Mouse (Mus musculus): ENCODE data around the gene Iqcb1. TPM values are rescaled to one million over a fixed set of nuclear protein-coding genes. Genes with fewer than 3 reads are reported as not detected.

The Iqcb1 gene
- polyA plus RNA-seq, 1 experiment from 2014 or later: 85.8 TPM

GRCm38 (mm10) chr16:36884881-36885280, 56.7 kb downstream of the Iqcb1 start:
- DNase-seq (ENCODE audit: low spot score): peak; percentile 57
- H3K36me3 ChIP-seq (ENCODE audit: control insufficient read depth, insufficient read depth, low read length): peaks cover 4% of the 10 kb centered on the region; the same call in 1 of the 2 replicates
- H3K4me1 ChIP-seq (ENCODE audit: control insufficient read depth, insufficient read depth, low read length): no peaks in the 10 kb centered on the region
- no peaks in the 10 kb centered on the region for H3K27me3 ChIP-seq (ENCODE audit: control insufficient read depth, insufficient read depth, low read length)
- 84% methylated on average over 4 of the region's 4 CpGs for WGBS
- H3K9ac ChIP-seq (ENCODE audit: low read length): no peak overlapping the region
- no peaks in the 10 kb centered on the region for H3K9me3 ChIP-seq (ENCODE audit: control insufficient read depth, low read length)
- no peak overlapping the region for H3K4me2 ChIP-seq (ENCODE audit: low read depth, severe bottlenecking)
- H3K4me3 ChIP-seq (ENCODE audit: low read depth, low read length): no peak overlapping the region
- no peak for ATAC-seq (ENCODE audit: insufficient number of reproducible peaks, low FRiP score, low TSS enrichment, low read depth)
- no peak overlapping the region for H3K27ac ChIP-seq (replicated peaks; ENCODE audit: low read depth, low read length)

- H3K9me3 ChIP-seq (ENCODE audit: control insufficient read depth, low read length): no peaks in the 10 kb centered on the region
- DNase-seq (ENCODE audit: low spot score): no peak
- peaks cover 5% of the 10 kb centered on the region; the same call in 1 of the 2 replicates for H3K36me3 ChIP-seq (ENCODE audit: control insufficient read depth, insufficient read depth, low read length)
These were observed 57.7 kb downstream of the Iqcb1 start for GRCm38 (mm10) chr16:36885912-36886311.

GRCm38 (mm10) chr16:36887546-36887945, 59.4 kb downstream of the Iqcb1 start:
- H3K4me1 ChIP-seq (ENCODE audit: control insufficient read depth, insufficient read depth, low read length): no peaks in the 10 kb centered on the region
- DNase-seq (ENCODE audit: low spot score): no peak
- H3K4me3 ChIP-seq (ENCODE audit: low read depth, low read length): no peak overlapping the region
- H3K9ac ChIP-seq (ENCODE audit: low read length): no peak overlapping the region
- H3K36me3 ChIP-seq (ENCODE audit: control insufficient read depth, insufficient read depth, low read length): peaks cover 5% of the 10 kb centered on the region; the same call in 1 of the 2 replicates
- no peaks in the 10 kb centered on the region for H3K27me3 ChIP-seq (ENCODE audit: control insufficient read depth, insufficient read depth, low read length)
- H3K4me2 ChIP-seq (ENCODE audit: low read depth, severe bottlenecking): no peak overlapping the region
- WGBS: 85% methylated on average over 5 of the region's 5 CpGs
- no peak for ATAC-seq (ENCODE audit: insufficient number of reproducible peaks, low FRiP score, low TSS enrichment, low read depth)
- H3K27ac ChIP-seq (replicated peaks; ENCODE audit: low read depth, low read length): no peak overlapping the region
- H3K9me3 ChIP-seq (ENCODE audit: control insufficient read depth, low read length): no peaks in the 10 kb centered on the region

More at GRCm38 (mm10) chr16:36885912-36886311, 57.7 kb downstream of the Iqcb1 start:
- H3K9ac ChIP-seq (ENCODE audit: low read length): no peak overlapping the region
- no peak overlapping the region for H3K27ac ChIP-seq (replicated peaks; ENCODE audit: low read depth, low read length)
- no peak for ATAC-seq (ENCODE audit: insufficient number of reproducible peaks, low FRiP score, low TSS enrichment, low read depth)
- H3K27me3 ChIP-seq (ENCODE audit: control insufficient read depth, insufficient read depth, low read length): no peaks in the 10 kb centered on the region
- H3K4me3 ChIP-seq (ENCODE audit: low read depth, low read length): no peak overlapping the region
- whole genome bisulfite sequencing: 98% methylated on average over 11 of the region's 11 CpGs
- no peaks in the 10 kb centered on the region for H3K4me1 ChIP-seq (ENCODE audit: control insufficient read depth, insufficient read depth, low read length)
- H3K4me2 ChIP-seq (ENCODE audit: low read depth, severe bottlenecking): no peak overlapping the region

GRCm38 (mm10) chr16:36890559-36890958, 62.4 kb downstream of the Iqcb1 start:
- no peak overlapping the region for H3K4me2 ChIP-seq (ENCODE audit: low read depth, severe bottlenecking)
- DNase-seq (ENCODE audit: low spot score): no peak
- WGBS: 92% methylated on average over 3 of the region's 3 CpGs
- H3K27ac ChIP-seq (replicated peaks; ENCODE audit: low read depth, low read length): no peak overlapping the region
- no peak for ATAC-seq (ENCODE audit: insufficient number of reproducible peaks, low FRiP score, low TSS enrichment, low read depth)
- no peak overlapping the region for H3K9ac ChIP-seq (ENCODE audit: low read length)
- H3K27me3 ChIP-seq (ENCODE audit: control insufficient read depth, insufficient read depth, low read length): no peaks in the 10 kb centered on the region
- H3K36me3 ChIP-seq (ENCODE audit: control insufficient read depth, insufficient read depth, low read length): peaks cover 7% of the 10 kb centered on the region; the same call in 1 of the 2 replicates
- H3K9me3 ChIP-seq (ENCODE audit: control insufficient read depth, low read length): no peaks in the 10 kb centered on the region
- no peak overlapping the region for H3K4me3 ChIP-seq (ENCODE audit: low read depth, low read length)
- H3K4me1 ChIP-seq (ENCODE audit: control insufficient read depth, insufficient read depth, low read length): no peaks in the 10 kb centered on the region

DNA sequence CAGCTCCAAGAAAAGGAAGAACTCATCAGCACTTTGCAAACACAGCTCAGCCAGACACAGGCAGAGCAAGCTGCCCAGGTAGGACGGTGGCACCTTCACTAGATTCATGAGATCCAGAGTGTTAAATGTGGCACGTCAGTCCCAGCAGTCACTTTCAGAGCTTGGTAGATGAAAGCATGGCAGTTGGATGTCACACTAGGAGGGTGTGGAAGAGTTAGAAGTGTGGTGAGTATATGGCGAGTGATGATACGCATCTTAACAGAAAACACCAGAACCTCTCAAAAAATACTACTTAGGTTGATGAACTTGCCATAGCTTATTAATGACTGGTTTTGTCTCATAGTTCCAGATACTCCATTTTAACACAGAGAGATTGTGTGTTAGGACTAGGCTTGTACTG, 63.2 kb downstream of the Iqcb1 start:
- DNase-seq (ENCODE audit: low spot score): no peak
- no peak overlapping the region for H3K4me3 ChIP-seq (ENCODE audit: low read depth, low read length)
- H3K4me1 ChIP-seq (ENCODE audit: control insufficient read depth, insufficient read depth, low read length): no peaks in the 10 kb centered on the region
- no peaks in the 10 kb centered on the region for H3K9me3 ChIP-seq (ENCODE audit: control insufficient read depth, low read length)
- H3K36me3 ChIP-seq (ENCODE audit: control insufficient read depth, insufficient read depth, low read length): peaks cover 7% of the 10 kb centered on the region; the same call in 1 of the 2 replicates
- ATAC-seq (ENCODE audit: insufficient number of reproducible peaks, low FRiP score, low TSS enrichment, low read depth): no peak
- H3K4me2 ChIP-seq (ENCODE audit: low read depth, severe bottlenecking): no peak overlapping the region
- no peaks in the 10 kb centered on the region for H3K27me3 ChIP-seq (ENCODE audit: control insufficient read depth, insufficient read depth, low read length)
- 83% methylated on average over 4 of the region's 4 CpGs for WGBS
- H3K9ac ChIP-seq (ENCODE audit: low read length): no peak overlapping the region
- H3K27ac ChIP-seq (replicated peaks; ENCODE audit: low read depth, low read length): no peak overlapping the region

GRCm38 (mm10) chr16:36893317-36893716, 65.1 kb downstream of the Iqcb1 start:
- no peaks in the 10 kb centered on the region for H3K4me1 ChIP-seq (ENCODE audit: control insufficient read depth, insufficient read depth, low read length)
- no peak overlapping the region for H3K9ac ChIP-seq (ENCODE audit: low read length)
- no peak overlapping the region for H3K4me2 ChIP-seq (ENCODE audit: low read depth, severe bottlenecking)
- H3K27me3 ChIP-seq (ENCODE audit: control insufficient read depth, insufficient read depth, low read length): no peaks in the 10 kb centered on the region
- no peak overlapping the region for H3K4me3 ChIP-seq (ENCODE audit: low read depth, low read length)
- H3K27ac ChIP-seq (replicated peaks; ENCODE audit: low read depth, low read length): no peak overlapping the region
- no peaks in the 10 kb centered on the region for H3K9me3 ChIP-seq (ENCODE audit: control insufficient read depth, low read length)
- H3K36me3 ChIP-seq (ENCODE audit: control insufficient read depth, insufficient read depth, low read length): peaks cover 7% of the 10 kb centered on the region; the same call in 1 of the 2 replicates
- ATAC-seq (ENCODE audit: insufficient number of reproducible peaks, low FRiP score, low TSS enrichment, low read depth) (no peak), DNase-seq (ENCODE audit: low spot score) (no peak)
- WGBS: 96% methylated on average over 10 of the region's 10 CpGs

DNA sequence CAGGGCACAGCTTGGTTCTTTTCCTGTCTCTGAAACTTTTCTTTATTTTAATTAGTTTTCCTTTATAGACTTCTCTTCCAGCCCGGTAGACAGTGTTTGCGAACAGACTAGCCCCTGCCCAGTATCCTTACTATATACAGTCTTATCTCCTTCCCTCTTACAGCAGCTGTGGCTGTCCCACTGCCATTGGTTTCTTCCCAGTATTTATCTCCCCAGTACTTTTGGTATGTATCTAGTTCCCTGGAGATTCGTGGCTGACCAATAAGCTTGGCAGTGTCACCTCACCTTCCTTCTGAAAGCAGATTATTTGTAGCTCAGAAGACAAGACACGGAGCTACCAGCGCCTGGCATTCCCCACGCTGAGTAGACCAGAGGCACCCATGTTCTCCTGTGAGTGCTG, 68.5 kb downstream of the Iqcb1 start:
- DNase-seq (ENCODE audit: low spot score) (no peak), ATAC-seq (ENCODE audit: insufficient number of reproducible peaks, low FRiP score, low TSS enrichment, low read depth) (no peak)
- WGBS: 95% methylated on average over 6 of the region's 6 CpGs
- H3K27me3 ChIP-seq (ENCODE audit: control insufficient read depth, insufficient read depth, low read length): no peaks in the 10 kb centered on the region
- no peak overlapping the region for H3K9ac ChIP-seq (ENCODE audit: low read length)
- H3K36me3 ChIP-seq (ENCODE audit: control insufficient read depth, insufficient read depth, low read length): 0 out of 2 replicates have a peak, but pooled peaks cover 2% of the 10 kb centered on the region
- H3K4me3 ChIP-seq (ENCODE audit: low read depth, low read length): no peak overlapping the region
- no peaks in the 10 kb centered on the region for H3K9me3 ChIP-seq (ENCODE audit: control insufficient read depth, low read length)
- no peak overlapping the region for H3K4me2 ChIP-seq (ENCODE audit: low read depth, severe bottlenecking)
- no peak overlapping the region for H3K27ac ChIP-seq (replicated peaks; ENCODE audit: low read depth, low read length)
- H3K4me1 ChIP-seq (ENCODE audit: control insufficient read depth, insufficient read depth, low read length): no peaks in the 10 kb centered on the region

GRCm38 (mm10) chr16:36903156-36903555, 75.0 kb downstream of the Iqcb1 start:
- no peak overlapping the region for H3K4me2 ChIP-seq (ENCODE audit: low read depth, severe bottlenecking)
- DNase-seq (ENCODE audit: low spot score): no peak
- no peak overlapping the region for H3K9ac ChIP-seq (ENCODE audit: low read length)
- ATAC-seq (ENCODE audit: insufficient number of reproducible peaks, low FRiP score, low TSS enrichment, low read depth): no peak
- H3K27ac ChIP-seq (replicated peaks; ENCODE audit: low read depth, low read length): no peak overlapping the region
- 90% methylated on average over 5 of the region's 5 CpGs for WGBS
- H3K4me3 ChIP-seq (ENCODE audit: low read depth, low read length): no peak overlapping the region
- H3K9me3 ChIP-seq (ENCODE audit: control insufficient read depth, low read length): no peaks in the 10 kb centered on the region
- H3K4me1 ChIP-seq (ENCODE audit: control insufficient read depth, insufficient read depth, low read length): no peaks in the 10 kb centered on the region
- no peaks in the 10 kb centered on the region; the same call in 1 of the 2 replicates for H3K36me3 ChIP-seq (ENCODE audit: control insufficient read depth, insufficient read depth, low read length)
- no peaks in the 10 kb centered on the region for H3K27me3 ChIP-seq (ENCODE audit: control insufficient read depth, insufficient read depth, low read length)

GRCm38 (mm10) chr16:36911909-36912308, 83.7 kb downstream of the Iqcb1 start:
- WGBS: 85% methylated on average over 10 of the region's 10 CpGs

More at GRCm38 (mm10) chr16:36911909-36912308, 83.7 kb downstream of the Iqcb1 start:
- Histone ChIP-seq H3K9me3 (ENCODE audit: control insufficient read depth, low read length) (no peaks in the 10 kb centered on the region), H3K9ac (ENCODE audit: low read length) (no peak overlapping the region), H3K27me3 (ENCODE audit: control insufficient read depth, insufficient read depth, low read length) (no peaks in the 10 kb centered on the region), H3K27ac (replicated peaks; ENCODE audit: low read depth, low read length) (no peak overlapping the region), H3K36me3 (ENCODE audit: control insufficient read depth, insufficient read depth, low read length) (peaks cover 2% of the 10 kb centered on the region), H3K4me2 (ENCODE audit: low read depth, severe bottlenecking) (no peak overlapping the region), H3K4me3 (ENCODE audit: low read depth, low read length) (no peak overlapping the region), H3K4me1 (ENCODE audit: control insufficient read depth, insufficient read depth, low read length) (no peaks in the 10 kb centered on the region)
- DNase-seq (ENCODE audit: low spot score): no peak
- no peak for ATAC-seq (ENCODE audit: insufficient number of reproducible peaks, low FRiP score, low TSS enrichment, low read depth)

Measured in limb, embryonic 11.5 days (tissue).